ENCODE assay signal across 9 mouse cellular contexts in the genomic region with DNA sequence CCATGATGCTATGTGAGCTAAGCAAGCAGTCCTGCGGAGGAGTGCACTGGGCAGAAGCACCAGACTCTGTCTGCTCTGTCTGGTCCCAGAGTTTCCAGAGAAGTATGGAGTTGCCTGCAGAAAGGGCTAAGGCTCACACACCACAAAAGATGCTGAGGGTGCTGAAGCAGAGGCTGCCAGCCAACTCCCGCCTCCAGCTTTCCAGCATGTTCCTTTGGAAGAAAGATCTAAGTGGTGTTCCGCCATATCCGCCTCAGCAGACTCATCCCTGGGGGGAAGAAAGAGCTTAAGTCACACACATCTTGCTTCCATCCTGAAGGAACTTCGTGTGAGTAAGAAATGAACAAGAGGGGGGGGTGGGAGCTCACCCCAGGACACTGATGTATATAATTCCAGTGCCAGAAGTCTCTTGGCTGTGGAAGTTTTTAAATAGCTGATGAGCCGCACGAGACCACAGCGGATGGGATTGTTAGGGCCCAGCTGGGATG. TPM values are rescaled to one million over a fixed set of nuclear protein-coding genes. Genes with fewer than 3 reads are reported as not detected.
DNase-seq lines count a peak whose midpoint lies in the region; ATAC-seq lines count a peak whose summit lies in the region.
"Had no signal": no experiment of that assay in that cellular context is flagged by ENCODE, and none has a peak within 500 bp of the region (broad histone marks: within the 10 kb centered on the region; RNA-seq: fewer than 3 reads in every experiment).

No protein-coding gene starts in this region.

- peaks cover 27% of the 10 kb centered on the region for H3K4me1 ChIP-seq in lung, embryonic 15.5 days

- WGBS in lung, embryonic 15.5 days, result 34% methylated on average over 8 of the region's 8 CpGs

- no peak overlapping the region for H3K4me2 ChIP-seq in lung, embryonic 15.5 days

- peak; percentile 73 for ATAC-seq in lung, embryonic 15.5 days (ENCODE audit: borderline replicate concordance, extremely low read depth, low FRiP score, low TSS enrichment)

- H3K9ac ChIP-seq in lung, embryonic 15.5 days, result no peak overlapping the region

- H3K27ac ChIP-seq in lung, embryonic 15.5 days, result peak overlapping the region; percentile 81

- no peak overlapping the region for H3K4me3 ChIP-seq in lung, embryonic 15.5 days

- H3K27me3 ChIP-seq in lung, embryonic 15.5 days, result no peaks in the 10 kb centered on the region

- no peaks in the 10 kb centered on the region for H3K9me3 ChIP-seq in lung, embryonic 15.5 days

- H3K36me3 ChIP-seq in lung, embryonic 15.5 days, result no peaks in the 10 kb centered on the region

- no peak for DNase-seq in lung, postnatal 25 days (ENCODE audit: low spot score)
- peak; percentile 32 for DNase-seq in gastrocnemius, postnatal 10 days
- peak; percentile 71 to 84 for DNase-seq in left cerebral cortex, adult 9 months (ENCODE audit: low spot score in 2 of 2)
- DNase-seq in right cerebral cortex, postnatal 4 days, result peak; percentile 39
- DNase-seq in thymus, postnatal 25 days, result no peak
- no peak for DNase-seq in urinary bladder, adult 18-20 months (ENCODE audit: low spot score in 2 of 2)
- no peak for DNase-seq in urinary bladder, adult 2 months (ENCODE audit: low spot score)

RNA-seq across cellular contexts. Expression of a gene that starts 10.9 kb away (rescaled TPM):
- 0.59 and 1.3 TPM in 2 replicates for polyA plus RNA-seq in lung, embryonic 15.5 days (2015; fragmentation: Nextera tagmentation; extraction: Ambion mirVana)
- total RNA-seq in gastrocnemius, postnatal 10 days (2021), result under 1 TPM; 0.31 to 0.50 TPM
- 6.0 and 7.2 TPM in 2 replicates for polyA plus RNA-seq in urinary bladder, adult 2 months (2012; rRNA removed)

RNA-seq across cellular contexts. Expression of a gene that starts 48.9 kb away (rescaled TPM):
- polyA plus RNA-seq in lung, embryonic 15.5 days (2015; fragmentation: Nextera tagmentation; extraction: Ambion mirVana), result not detected in 2 replicates
- total RNA-seq in gastrocnemius, postnatal 10 days (2021), result not detected
- polyA plus RNA-seq in urinary bladder, adult 2 months (2012; rRNA removed), result not detected in 2 replicates
- total RNA-seq: liver, adult 2 months had no signal
- polyA plus RNA-seq: liver, adult 2 months had no signal

Comparison
In these comparisons a context has a peak if more than half of its experiments do, and no peak if none do; other contexts are left out.
1. DNase-seq: peak in gastrocnemius, postnatal 10 days (single experiment), left cerebral cortex, adult 9 months (2 of 2) and right cerebral cortex, postnatal 4 days (single experiment); none in lung, postnatal 25 days (single experiment), thymus, postnatal 25 days (single experiment), urinary bladder, adult 18-20 months (0 of 2) and urinary bladder, adult 2 months (single experiment).